Mouse (Mus musculus): ENCODE data around the gene Ccdc32. TPM values are rescaled to one million over a fixed set of nuclear protein-coding genes. Genes with fewer than 3 reads are reported as not detected.

Ccdc32 gene
- polyA plus RNA-seq, 1 experiment from 2014 or later: 20.5 TPM

- Histone ChIP-seq H3K27ac (replicated peaks) (no peak overlapping the region), H3K4me3 (no peak overlapping the region), H3K9me3 (no peaks in the 10 kb centered on the region), H3K4me1 (peaks cover 14% of the 10 kb centered on the region; the same call in 1 of the 2 replicates), H3K36me3 (replicated peaks) (no peaks in the 10 kb centered on the region), H3K27me3 (replicated peaks; ENCODE audit: low read depth, poor library complexity, severe bottlenecking) (peaks cover 25% of the 10 kb centered on the region)
- DNase-seq (ENCODE audit: low spot score): no peak
- WGBS: 55% methylated on average over 3 of the region's 3 CpGs
Observed at GRCm38 (mm10) chr2:118999025-118999639, 30.1 kb downstream of the Ccdc32 start.

GRCm38 (mm10) chr2:118998115-118998866 lies 30.9 kb downstream of the Ccdc32 start:
- H3K27me3 ChIP-seq (replicated peaks; ENCODE audit: low read depth, poor library complexity, severe bottlenecking): peaks cover 25% of the 10 kb centered on the region
- H3K9me3 ChIP-seq: no peaks in the 10 kb centered on the region
- 79% methylated on average over 6 of the region's 6 CpGs for WGBS
- peaks cover 14% of the 10 kb centered on the region; the same call in 1 of the 2 replicates for H3K4me1 ChIP-seq
- H3K4me3 ChIP-seq: no peak overlapping the region
- no peaks in the 10 kb centered on the region for H3K36me3 ChIP-seq (replicated peaks)
- no peak for DNase-seq (ENCODE audit: low spot score)
- H3K27ac ChIP-seq (replicated peaks): no peak overlapping the region

GRCm38 (mm10) chr2:118996798-118997105 lies 32.4 kb downstream of the Ccdc32 start:
- peaks cover 25% of the 10 kb centered on the region for H3K27me3 ChIP-seq (replicated peaks; ENCODE audit: low read depth, poor library complexity, severe bottlenecking)
- WGBS: 72% methylated on average over 1 of the region's 1 CpGs
- no peak overlapping the region for H3K27ac ChIP-seq (replicated peaks)
- H3K36me3 ChIP-seq (replicated peaks): no peaks in the 10 kb centered on the region
- H3K4me3 ChIP-seq: no peak overlapping the region
- no peaks in the 10 kb centered on the region for H3K9me3 ChIP-seq
- peaks cover 14% of the 10 kb centered on the region; the same call in 1 of the 2 replicates for H3K4me1 ChIP-seq
- no peak for DNase-seq (ENCODE audit: low spot score)

- Histone ChIP-seq H3K27me3 (replicated peaks; ENCODE audit: low read depth, poor library complexity, severe bottlenecking) (peaks cover 25% of the 10 kb centered on the region), H3K27ac (replicated peaks) (no peak overlapping the region), H3K4me1 (peaks cover 14% of the 10 kb centered on the region; the same call in 1 of the 2 replicates), H3K4me3 (no peak overlapping the region), H3K9me3 (no peaks in the 10 kb centered on the region), H3K36me3 (replicated peaks) (no peaks in the 10 kb centered on the region)
- DNase-seq (ENCODE audit: low spot score): no peak
- 45% methylated on average over 16 of the region's 16 CpGs for WGBS
Observed at GRCm38 (mm10) chr2:118995919-118996797, 33.0 kb downstream of the Ccdc32 start.

GRCm38 (mm10) chr2:118995490-118995889 lies 33.7 kb downstream of the Ccdc32 start:
- no peak for DNase-seq (ENCODE audit: low spot score)
- Histone ChIP-seq H3K4me1 (peaks cover 14% of the 10 kb centered on the region; the same call in 1 of the 2 replicates), H3K27me3 (replicated peaks; ENCODE audit: low read depth, poor library complexity, severe bottlenecking) (peaks cover 25% of the 10 kb centered on the region), H3K36me3 (replicated peaks) (no peaks in the 10 kb centered on the region), H3K9me3 (no peaks in the 10 kb centered on the region), H3K4me3 (no peak overlapping the region), H3K27ac (replicated peaks) (no peak overlapping the region)
- WGBS: 77% methylated on average over 5 of the region's 5 CpGs

- H3K9me3 ChIP-seq: no peaks in the 10 kb centered on the region
- 78% methylated on average over 8 of the region's 8 CpGs for WGBS
- H3K27me3 ChIP-seq (replicated peaks; ENCODE audit: low read depth, poor library complexity, severe bottlenecking): peaks cover 12% of the 10 kb centered on the region; the same call in 1 of the 2 replicates
- no peak for DNase-seq (ENCODE audit: low spot score)
- H3K4me1 ChIP-seq: no peaks in the 10 kb centered on the region
- no peak overlapping the region for H3K4me3 ChIP-seq
- no peak overlapping the region for H3K27ac ChIP-seq (replicated peaks)
- H3K36me3 ChIP-seq (replicated peaks): no peaks in the 10 kb centered on the region
Observed at GRCm38 (mm10) chr2:118983812-118984211, 45.4 kb downstream of the Ccdc32 start.

- Histone ChIP-seq H3K9me3 (no peaks in the 10 kb centered on the region), H3K36me3 (replicated peaks) (no peaks in the 10 kb centered on the region), H3K27me3 (replicated peaks; ENCODE audit: low read depth, poor library complexity, severe bottlenecking) (peaks cover 42% of the 10 kb centered on the region), H3K27ac (replicated peaks) (no peak overlapping the region), H3K4me1 (peaks cover 13% of the 10 kb centered on the region), H3K4me3 (no peak overlapping the region)
- no peak for DNase-seq (ENCODE audit: low spot score)
- WGBS: 76% methylated on average over 6 of the region's 6 CpGs
Observed at GRCm38 (mm10) chr2:118980841-118981240, 48.4 kb downstream of the Ccdc32 start.

- Histone ChIP-seq H3K4me3 (no peak overlapping the region), H3K27me3 (replicated peaks; ENCODE audit: low read depth, poor library complexity, severe bottlenecking) (peaks cover 70% of the 10 kb centered on the region), H3K36me3 (replicated peaks) (no peaks in the 10 kb centered on the region), H3K9me3 (no peaks in the 10 kb centered on the region), H3K27ac (replicated peaks) (no peak overlapping the region), H3K4me1 (peaks cover 20% of the 10 kb centered on the region)
- peak; percentile 55 for DNase-seq (ENCODE audit: low spot score)
- 24% methylated on average over 6 of the region's 6 CpGs for WGBS
Observed at GRCm38 (mm10) chr2:118978064-118978463, 51.1 kb downstream of the Ccdc32 start.

- Histone ChIP-seq H3K27me3 (replicated peaks; ENCODE audit: low read depth, poor library complexity, severe bottlenecking) (peaks cover 77% of the 10 kb centered on the region), H3K4me3 (peak overlapping the region; percentile 76), H3K36me3 (replicated peaks) (no peaks in the 10 kb centered on the region), H3K27ac (replicated peaks) (peak overlapping the region; percentile 85; the same call in 1 of the 2 replicates), H3K9me3 (no peaks in the 10 kb centered on the region), H3K4me1 (peaks cover 24% of the 10 kb centered on the region)
- DNase-seq (ENCODE audit: low spot score): no peak
- WGBS: 15% methylated on average over 5 of the region's 5 CpGs
Observed at GRCm38 (mm10) chr2:118976941-118977340, 52.3 kb downstream of the Ccdc32 start.

- Histone ChIP-seq H3K4me3 (peak overlapping the region; percentile 76), H3K27me3 (replicated peaks; ENCODE audit: low read depth, poor library complexity, severe bottlenecking) (peaks cover 82% of the 10 kb centered on the region), H3K4me1 (peaks cover 24% of the 10 kb centered on the region), H3K9me3 (no peaks in the 10 kb centered on the region), H3K27ac (replicated peaks) (peak overlapping the region; percentile 85), H3K36me3 (replicated peaks) (no peaks in the 10 kb centered on the region)
- peak; percentile 90 for DNase-seq (ENCODE audit: low spot score)
- 1% methylated on average over 57 of the region's 57 CpGs for WGBS
Observed at GRCm38 (mm10) chr2:118976282-118976929, 52.8 kb downstream of the Ccdc32 start.

- Histone ChIP-seq H3K4me1 (peaks cover 24% of the 10 kb centered on the region), H3K36me3 (replicated peaks) (no peaks in the 10 kb centered on the region), H3K27ac (replicated peaks) (peak overlapping the region; percentile 85; the same call in 1 of the 2 replicates), H3K4me3 (peak overlapping the region; percentile 76), H3K9me3 (no peaks in the 10 kb centered on the region), H3K27me3 (replicated peaks; ENCODE audit: low read depth, poor library complexity, severe bottlenecking) (peaks cover 82% of the 10 kb centered on the region)
- no peak for DNase-seq (ENCODE audit: low spot score)
- whole genome bisulfite sequencing: 9% methylated on average over 15 of the region's 15 CpGs
Observed at GRCm38 (mm10) chr2:118975855-118976254, 53.3 kb downstream of the Ccdc32 start.

Measured in embryonic facial prominence, embryonic 10.5 days (tissue).